Mouse (Mus musculus): ENCODE data around the gene Ddx54.
A peak's percentile ranks its signal among the peaks of the same experiment; 100 is the strongest.

The Ddx54 gene

GRCm38 (mm10) chr5:120647361-120647760, 34.8 kb downstream of the Ddx54 start:
- peak in 1 of 2 experiments; percentile 55 for DNase-seq

GRCm38 (mm10) chr5:120647814-120648491, 35.4 kb downstream of the Ddx54 start:
- peak; percentile 53 to 62 for DNase-seq

- peak; percentile 92 to 94 for DNase-seq
These were observed 36.2 kb downstream of the Ddx54 start, which contains the start of gene Rasal1 for GRCm38 (mm10) chr5:120648569-120649373. Gene Rasal1 (plus strand): TSS chr5:120648812.

DNA sequence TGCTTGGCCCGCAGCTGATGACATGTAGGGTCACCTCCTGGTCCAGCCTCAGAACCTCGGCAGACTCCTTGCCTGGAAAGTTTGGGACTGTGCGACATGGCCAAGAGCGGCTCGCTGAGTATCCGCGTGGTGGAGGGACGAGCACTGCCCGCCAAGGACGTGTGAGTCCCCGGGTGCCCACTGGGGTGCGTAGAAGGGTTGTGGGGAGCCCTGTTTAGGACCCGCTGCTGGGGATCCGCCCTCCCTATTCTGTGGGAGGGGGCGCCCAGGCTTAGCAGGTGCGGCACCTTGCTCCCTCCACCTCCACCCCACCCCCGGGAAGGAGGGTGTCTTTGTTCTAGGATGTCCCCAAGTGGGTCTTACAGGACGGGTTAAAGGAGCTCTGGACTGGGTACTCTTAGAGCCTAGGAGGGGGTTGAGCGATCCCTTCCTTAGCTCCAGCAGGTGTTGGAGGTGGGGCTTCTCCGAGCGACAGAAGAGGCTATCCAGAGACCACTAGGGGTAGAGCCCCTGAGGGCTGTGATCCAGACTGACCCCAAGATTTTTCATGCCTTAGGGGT, 36.9 kb downstream of the Ddx54 start:
- DNase-seq: peak in 1 of 2 experiments; percentile 75

- peak in 1 of 2 experiments; percentile 52 for DNase-seq
These were observed 37.4 kb downstream of the Ddx54 start for GRCm38 (mm10) chr5:120649938-120650337.

DNA sequence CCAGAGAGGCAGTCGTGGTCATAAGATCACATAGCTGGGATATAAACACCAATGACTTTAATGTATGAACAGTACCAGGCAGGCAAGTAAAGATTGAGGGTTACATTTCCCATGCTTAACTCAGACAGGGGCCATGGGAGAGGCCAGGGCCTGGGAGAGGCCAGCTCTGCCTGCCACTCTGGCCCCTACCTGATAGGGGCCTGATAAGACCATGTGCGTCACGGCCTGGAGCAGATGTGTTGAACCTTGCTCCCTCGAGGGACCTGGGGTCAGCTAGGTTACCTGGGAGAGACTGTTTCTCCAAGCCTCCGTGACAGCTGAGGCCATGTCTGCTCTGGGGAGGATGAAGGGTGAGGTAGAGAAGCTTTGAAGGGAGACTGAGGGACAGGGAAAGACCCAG, 38.7 kb downstream of the Ddx54 start:
- DNase-seq: no peak

- DNase-seq: no peak
These were observed 40.6 kb downstream of the Ddx54 start for GRCm38 (mm10) chr5:120652915-120653701.

GRCm38 (mm10) chr5:120653873-120654272, 41.3 kb downstream of the Ddx54 start:
- no peak for DNase-seq

- DNase-seq: no peak
These were observed 43.8 kb downstream of the Ddx54 start for GRCm38 (mm10) chr5:120656281-120656751.

DNA sequence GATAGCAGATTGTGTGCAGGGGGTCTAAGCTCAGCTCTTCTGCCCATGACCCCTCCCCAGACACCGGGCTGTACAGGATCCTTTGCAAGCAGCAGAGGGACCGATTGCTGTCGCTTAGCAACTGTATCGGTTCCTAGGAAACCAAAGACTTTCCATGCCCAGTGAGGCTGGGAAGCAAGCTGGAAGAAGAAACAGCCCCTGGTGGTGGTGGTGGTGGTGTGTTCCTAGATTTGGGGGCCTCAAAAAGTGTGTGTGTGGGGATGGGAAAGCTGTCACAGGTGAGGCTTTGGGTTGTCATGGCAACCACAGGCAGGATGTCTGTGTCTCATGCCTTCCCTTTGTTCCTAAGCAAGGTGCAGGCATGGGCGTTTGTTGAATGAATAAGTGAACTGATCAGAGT, 48.3 kb downstream of the Ddx54 start:
- DNase-seq: no peak

GRCm38 (mm10) chr5:120664888-120665287, 52.3 kb downstream of the Ddx54 start:
- DNase-seq: no peak

DNA sequence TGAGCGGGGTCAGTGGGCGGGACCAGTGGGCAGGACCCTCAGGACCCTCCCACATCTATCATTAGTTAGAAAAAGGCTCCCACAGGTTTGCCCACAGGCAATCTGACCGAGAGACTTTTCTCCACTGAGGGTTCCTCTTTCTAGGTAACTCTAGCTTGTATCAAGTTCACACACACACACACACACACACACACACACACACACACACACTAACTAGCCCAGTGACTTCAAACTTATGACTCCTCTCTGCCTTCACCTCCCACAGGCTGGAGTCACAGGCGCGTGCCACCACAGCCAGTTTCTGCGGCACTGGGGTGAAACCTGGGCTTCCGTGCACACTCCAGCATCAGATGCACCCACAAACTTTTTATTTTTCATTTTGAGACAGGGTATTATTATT, 56.2 kb downstream of the Ddx54 start:
- DNase-seq: no peak

GRCm38 (mm10) chr5:120670132-120670531, 57.6 kb downstream of the Ddx54 start:
- DNase-seq: no peak

DNA sequence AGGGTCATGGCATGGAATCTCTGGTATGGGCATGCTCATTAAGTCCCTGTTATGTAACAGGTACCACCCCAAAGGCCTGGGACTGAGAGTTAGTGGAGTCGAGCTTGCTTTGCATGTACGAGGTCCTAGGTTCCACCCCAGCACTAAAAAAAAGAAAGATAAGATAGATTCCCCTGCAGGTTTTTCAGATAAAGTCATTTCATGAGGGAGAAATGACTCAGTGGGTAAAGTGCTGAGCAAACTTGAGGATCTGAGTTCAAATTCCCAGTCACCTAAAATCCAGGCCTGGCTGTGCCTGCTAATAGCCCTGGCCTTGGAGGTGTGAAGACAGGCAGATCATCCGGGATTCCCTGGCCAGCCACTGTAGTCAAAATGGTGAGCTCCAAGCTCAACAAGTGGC, 59.3 kb downstream of the Ddx54 start:
- DNase-seq: no peak

DNA sequence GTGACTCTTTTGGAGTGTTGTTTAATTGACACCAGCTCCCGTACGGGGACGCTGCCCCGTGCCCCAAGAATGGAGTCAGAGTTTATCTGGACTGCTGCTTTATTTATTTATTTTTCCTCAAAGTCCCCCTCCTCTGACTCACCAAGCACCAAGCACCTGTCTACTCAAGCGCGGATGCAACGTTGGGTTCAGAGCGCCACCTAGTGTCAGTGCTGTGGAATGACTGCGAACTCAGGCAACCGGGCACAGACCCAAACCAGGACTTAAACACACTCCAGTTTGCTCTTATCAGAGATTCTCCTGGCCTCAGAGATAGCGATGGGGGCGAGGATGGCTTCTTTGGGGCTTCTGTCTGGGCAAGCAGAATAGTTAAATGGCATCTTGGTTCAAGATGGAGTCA, 61.1 kb downstream of the Ddx54 start:
- DNase-seq: peak; percentile 77 to 78

- peak; percentile 45 to 74 for DNase-seq
These were observed 61.9 kb downstream of the Ddx54 start for GRCm38 (mm10) chr5:120674229-120675145.

- peak in 1 of 2 experiments; percentile 40 for DNase-seq
These were observed 65.0 kb downstream of the Ddx54 start for GRCm38 (mm10) chr5:120677516-120677915.

All from thymus, postnatal 36 days (tissue).